Mouse (Mus musculus) retina, adult 2 months (tissue): ENCODE measurements around the gene Itga6.
"Not testable (repeated sequence)": the region's sequence is repeated elsewhere in the genome, so short reads cannot be mapped to it uniquely, and the experiment has no call there.

Experiments used
- DNase-seq: peaks from one replicate; pipeline ENCODE4 v3.0.0-alpha.2; 2012; ENCODE audit warnings: low read depth, low spot score

Gene Itga6

DNA sequence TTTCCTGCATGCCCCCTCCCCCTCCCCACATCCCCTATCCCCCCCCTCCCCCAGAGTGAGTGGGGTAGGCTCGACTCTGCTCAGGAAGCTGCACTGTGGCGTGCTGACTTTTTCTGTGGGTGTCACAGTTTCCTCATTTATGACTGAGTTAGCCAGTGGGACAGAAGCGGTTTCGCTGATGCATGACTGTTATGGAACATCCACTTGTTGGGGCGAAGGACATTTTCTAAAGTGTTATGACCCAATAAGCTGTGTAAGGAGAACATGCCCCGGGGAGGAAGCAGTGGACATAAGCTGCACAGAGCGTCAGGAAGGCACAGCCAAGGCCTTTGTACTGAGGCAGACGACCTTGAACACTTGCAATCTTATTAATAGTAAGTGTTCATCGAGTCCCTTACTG, 97.9 kb downstream of the Itga6 start:
- DNase-seq = no peak

GRCm38 (mm10) chr2:71844906-71845305, 99.5 kb downstream of the Itga6 start:
- no peak for DNase-seq

GRCm38 (mm10) chr2:71852161-71852560, 106.7 kb downstream of the Itga6 start:
- DNase-seq = not testable (repeated sequence)

DNA sequence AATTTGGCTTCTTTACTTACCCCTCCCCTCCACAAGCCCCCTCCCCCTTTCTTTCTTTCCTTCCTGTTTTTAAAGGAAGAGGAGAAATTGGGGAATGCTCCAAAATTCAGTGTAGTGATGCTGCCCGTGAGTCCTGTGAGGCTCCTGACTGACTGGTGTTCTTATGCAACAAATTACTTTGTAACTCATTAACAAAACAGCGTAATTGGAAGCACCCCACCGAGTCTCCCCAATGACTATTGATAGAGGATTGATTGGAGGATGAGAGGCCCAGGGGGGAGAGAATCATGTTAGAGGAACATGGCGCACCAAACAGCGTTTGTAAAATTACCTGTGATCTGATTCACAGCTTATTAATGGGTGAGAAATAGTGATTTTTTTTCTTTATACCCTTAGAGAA, 109.7 kb downstream of the Itga6 start:
- no peak for DNase-seq

DNA sequence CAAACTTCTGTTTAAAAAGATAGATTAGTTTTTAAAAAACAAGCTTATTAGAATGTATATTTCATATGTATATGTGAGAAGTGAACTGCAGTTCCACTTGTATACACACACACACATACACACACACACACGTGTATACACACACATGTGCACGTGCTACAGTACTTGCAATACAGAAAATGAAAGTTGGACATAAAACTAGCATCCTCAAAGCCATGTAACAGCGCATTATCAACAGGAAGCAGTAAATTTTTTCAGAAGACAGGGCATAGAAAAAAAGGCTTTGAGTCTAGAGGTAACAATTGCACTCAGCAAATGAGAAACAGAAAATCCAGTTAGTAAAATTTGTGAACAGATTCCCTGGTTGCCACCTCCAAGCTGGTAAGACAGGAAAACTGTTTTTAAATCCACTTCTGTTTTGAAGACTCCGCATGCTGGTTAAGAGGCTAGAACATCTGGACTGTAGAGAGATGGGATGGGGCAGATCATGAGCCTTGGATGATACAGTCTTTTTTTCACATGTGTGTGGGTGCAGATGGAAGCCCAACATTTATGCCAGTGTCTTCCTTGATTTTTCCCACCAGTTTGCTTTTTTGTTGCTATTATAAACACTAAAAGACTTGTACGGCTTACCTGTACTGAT, 118.2 kb downstream of the Itga6 start:
- no peak for DNase-seq

DNA sequence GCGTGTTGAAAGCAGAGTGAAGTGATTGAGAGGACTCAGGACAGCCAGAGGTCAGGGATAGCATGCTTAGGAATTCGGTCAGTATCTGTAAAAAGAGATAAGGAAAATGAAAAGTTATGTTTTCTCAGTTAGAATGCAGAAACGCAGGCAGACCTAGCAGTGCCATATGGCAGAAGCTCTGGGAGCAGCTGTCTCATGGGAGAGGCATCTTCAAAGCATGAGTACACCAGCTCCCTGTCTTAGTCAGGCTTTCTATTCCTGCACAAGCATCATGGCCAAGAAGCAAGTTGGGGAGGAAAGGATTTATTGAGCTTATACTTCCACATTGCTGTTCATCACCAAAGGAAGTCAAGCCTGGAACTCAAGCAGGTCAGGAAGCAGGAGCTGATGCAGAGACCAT, 119.6 kb downstream of the Itga6 start:
- no peak for DNase-seq

GRCm38 (mm10) chr2:71865935-71866334, 120.5 kb downstream of the Itga6 start:
- DNase-seq = no peak

- DNase-seq = no peak
Observed at GRCm38 (mm10) chr2:71866565-71866964, 121.1 kb downstream of the Itga6 start.

- no peak for DNase-seq
Observed at GRCm38 (mm10) chr2:71867019-71867418, 121.6 kb downstream of the Itga6 start.

DNA sequence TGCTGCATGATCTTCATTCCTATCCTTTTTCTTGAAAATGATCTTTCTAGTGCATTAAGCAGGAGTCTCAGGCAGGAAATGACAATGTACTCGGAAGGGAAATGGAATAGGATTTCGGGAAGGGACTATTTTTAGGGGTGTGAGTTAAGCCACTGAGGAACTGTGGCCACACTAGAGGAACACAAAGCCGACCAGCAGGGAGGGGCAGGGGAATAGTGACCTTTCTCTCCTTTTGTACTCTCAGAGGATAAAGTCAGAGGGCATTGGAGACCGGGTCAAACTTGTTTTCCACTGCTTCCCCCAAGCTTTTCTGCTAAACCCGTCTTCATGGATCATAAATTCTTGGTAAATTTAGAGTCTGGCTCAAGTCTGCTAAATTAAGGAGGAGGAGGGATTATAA, 122.1 kb downstream of the Itga6 start:
- no peak for DNase-seq

- no peak for DNase-seq
Observed at GRCm38 (mm10) chr2:71868256-71868655, 122.8 kb downstream of the Itga6 start.

DNA sequence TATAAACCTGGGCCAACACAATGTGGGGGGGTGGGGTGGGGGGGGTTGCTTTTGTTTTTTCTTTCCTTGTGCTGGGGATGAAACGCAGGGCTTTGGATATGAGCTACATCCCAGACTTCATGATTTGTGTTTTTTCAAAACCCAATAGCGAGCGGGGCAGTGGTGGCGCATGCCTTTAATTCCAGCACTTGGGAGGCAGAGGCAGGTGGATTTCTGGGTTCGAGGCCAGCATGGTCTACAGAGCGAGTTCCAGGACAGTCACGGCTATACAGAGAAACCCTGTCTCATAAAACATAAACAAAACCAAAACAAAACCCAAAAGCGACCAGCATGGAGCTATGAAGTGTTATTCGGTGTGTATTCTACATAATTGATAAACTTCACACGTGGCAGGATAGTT, 126.7 kb downstream of the Itga6 start:
- no peak for DNase-seq

- DNase-seq = peak; percentile 91
Observed at GRCm38 (mm10) chr2:71872801-71873443, 127.5 kb downstream of the Itga6 start, which contains the start of gene Pdk1. Pdk1 (plus strand) TSS chr2:71873224.

DNA sequence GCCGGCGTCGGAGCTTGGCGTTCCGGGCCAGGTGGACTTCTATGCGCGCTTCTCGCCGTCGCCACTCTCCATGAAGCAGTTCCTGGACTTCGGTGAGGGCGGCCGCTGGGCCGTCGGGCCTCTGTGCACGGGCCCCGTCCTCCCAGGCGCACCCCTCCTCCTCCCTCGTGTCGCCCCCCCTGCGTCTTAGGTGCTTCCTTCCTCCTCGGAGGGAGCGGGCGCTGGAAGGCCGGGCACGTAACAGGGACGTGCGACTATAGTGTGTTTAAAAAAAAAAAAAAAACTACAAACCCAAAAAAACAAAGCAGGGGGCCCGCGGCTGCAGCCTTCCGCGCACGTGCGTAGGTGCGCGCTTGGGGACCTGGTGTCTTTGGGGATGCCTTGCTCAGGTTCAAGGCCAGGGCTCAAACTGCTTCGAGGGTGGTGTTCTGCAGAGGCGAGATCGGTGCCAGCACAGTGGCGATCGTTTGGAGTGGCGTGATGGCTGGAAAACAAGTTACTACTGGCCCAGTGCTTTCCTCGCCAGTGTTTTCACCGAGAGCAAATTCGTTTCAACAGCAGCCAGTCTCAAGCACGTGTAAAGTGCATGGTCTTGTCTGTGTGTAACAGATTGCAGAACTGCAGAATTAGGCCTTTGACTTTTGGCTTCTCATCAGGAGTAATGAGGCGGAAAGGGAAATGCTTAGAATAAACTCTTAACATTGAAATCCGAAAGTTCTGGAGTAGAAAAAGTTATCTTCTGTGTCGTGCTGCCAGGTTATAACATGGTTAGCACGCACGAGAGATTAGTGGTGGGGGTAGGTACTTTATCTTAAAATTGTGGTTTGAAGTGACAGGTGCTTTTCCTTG, 128.3 kb downstream of the Itga6 start:
- no peak for DNase-seq

DNA sequence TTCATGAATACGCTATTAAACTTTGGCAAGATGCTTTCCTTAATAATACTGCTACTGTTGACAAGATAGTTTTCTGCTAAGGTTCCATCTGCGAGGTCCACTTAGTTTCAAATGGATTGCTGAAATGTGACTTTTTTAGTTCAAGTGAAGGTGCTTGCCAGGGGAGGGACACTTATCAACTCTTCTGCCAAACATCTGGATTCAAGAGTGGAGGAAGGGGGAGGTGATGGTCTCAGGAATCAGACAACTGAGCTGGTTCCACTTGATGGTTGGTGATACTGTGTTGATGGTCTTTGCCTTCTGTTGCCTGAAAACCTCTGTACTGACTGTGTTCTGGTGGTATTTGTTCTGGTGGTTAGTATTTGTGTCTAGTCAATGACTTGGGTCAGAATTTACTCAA, 129.0 kb downstream of the Itga6 start:
- DNase-seq = no peak

GRCm38 (mm10) chr2:71874836-71875235, 129.4 kb downstream of the Itga6 start:
- no peak for DNase-seq

DNA sequence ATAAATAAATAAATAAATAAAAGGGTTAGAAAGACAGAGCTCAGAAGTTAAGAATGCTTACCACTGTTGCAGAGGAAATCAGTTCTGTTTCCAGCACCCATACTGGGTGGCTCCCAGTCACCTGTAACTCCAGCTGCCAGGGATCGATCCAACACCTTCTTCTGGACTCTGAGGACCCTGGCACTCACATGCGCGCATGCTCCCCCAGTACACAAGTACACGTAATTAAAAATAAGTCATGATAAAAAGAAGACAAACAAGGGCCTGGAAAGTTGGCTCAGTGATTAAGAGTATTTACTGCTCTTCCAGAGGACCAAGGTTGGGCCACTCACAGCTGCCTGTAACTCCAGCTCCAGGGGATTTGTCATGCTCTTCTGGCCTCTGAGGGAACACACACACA, 132.4 kb downstream of the Itga6 start:
- no peak for DNase-seq

DNA sequence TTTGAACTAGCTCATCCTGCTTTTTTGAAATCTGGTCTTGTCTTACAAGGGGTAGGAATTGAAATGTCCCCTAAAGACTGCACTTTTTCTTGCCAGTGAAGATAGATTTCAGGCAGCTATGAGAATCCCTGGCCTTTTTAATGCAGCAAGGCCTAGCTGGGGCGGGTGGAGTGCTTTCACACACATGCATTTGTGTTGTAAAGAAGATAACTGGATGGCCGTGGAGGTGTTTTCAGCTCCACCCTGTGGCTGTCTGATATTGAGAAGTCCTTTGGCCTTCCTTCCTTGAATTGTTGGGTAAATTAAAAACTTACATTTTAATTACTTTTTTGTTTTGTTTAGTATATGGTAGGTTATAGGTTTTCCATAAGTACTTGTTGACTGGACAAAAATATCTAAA, 133.0 kb downstream of the Itga6 start:
- no peak for DNase-seq

GRCm38 (mm10) chr2:71878943-71879342, 133.5 kb downstream of the Itga6 start:
- DNase-seq = no peak

GRCm38 (mm10) chr2:71882914-71883651, 137.7 kb downstream of the Itga6 start:
- no peak for DNase-seq

GRCm38 (mm10) chr2:71887269-71887668, 141.9 kb downstream of the Itga6 start:
- no peak for DNase-seq

DNA sequence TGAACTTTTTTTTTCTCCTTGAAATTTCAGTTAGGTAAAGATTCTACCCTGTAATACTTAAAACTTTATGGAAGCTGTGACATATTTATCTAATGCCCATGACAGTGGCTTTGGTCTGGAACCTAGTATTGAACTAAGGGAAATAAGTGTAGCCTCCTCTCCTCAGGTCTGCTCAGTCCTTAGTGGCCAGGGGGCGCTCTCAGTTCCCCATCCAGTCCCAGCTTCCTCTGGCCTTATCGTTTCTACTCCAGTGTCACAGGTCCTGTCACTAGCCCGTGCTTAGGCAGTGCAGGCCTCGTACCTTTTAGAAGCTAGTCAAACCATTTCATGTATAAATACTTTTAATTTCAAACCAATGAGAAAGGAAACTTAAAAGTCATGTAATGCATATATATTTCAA, 143.0 kb downstream of the Itga6 start:
- no peak for DNase-seq
